14 mouse cellular contexts compared by ENCODE assay signal in the genomic region with DNA sequence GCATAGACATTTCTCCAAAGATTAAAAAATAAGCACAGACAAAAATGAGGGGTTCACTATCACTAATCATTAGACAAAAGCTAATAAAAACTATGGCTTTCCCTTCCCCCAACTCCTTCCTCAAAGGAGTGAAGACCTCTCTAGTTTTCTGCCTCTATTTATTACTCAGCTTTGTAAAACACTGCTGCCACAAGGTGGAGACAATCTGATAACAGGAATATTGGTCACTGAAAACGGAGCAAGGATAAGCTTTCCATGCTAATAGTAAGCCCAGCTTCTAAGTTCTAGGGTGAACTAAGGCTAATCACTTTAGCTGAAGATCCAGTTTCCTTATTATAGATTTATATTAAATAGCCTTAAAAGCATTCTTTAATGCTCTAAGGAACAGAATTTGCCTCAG. TPM values are rescaled to one million over a fixed set of nuclear protein-coding genes. Genes with fewer than 3 reads are reported as not detected.
DNase-seq lines count a peak whose midpoint lies in the region; ATAC-seq and TF ChIP-seq lines count a peak whose summit lies in the region.
"Had no signal": no experiment of that assay in that cellular context is flagged by ENCODE, and none has a peak within 500 bp of the region (broad histone marks: within the 10 kb centered on the region; RNA-seq: fewer than 3 reads in every experiment).

No protein-coding gene starts in this region.

- H3K27me3 ChIP-seq in hindbrain, postnatal 0 days (ENCODE audit: insufficient read depth, low read length): no peaks in the 10 kb centered on the region
- no peaks in the 10 kb centered on the region for H3K27me3 ChIP-seq in hindbrain, embryonic 12.5 days
- H3K27me3 ChIP-seq in lung, postnatal 0 days (replicated peaks; ENCODE audit: insufficient read depth, low read length): no peaks in the 10 kb centered on the region
- no peaks in the 10 kb centered on the region for H3K27me3 ChIP-seq in G1E (ENCODE audit: insufficient read depth, low read length)
- H3K27me3 ChIP-seq: embryonic facial prominence, embryonic 12.5 days; limb, embryonic 15.5 days had no signal

- no peak overlapping the region for H3K4me2 ChIP-seq in hindbrain, postnatal 0 days (ENCODE audit: low read depth, low read length)
- no peak overlapping the region for H3K4me2 ChIP-seq in hindbrain, embryonic 12.5 days (replicated peaks)
- no peak overlapping the region for H3K4me2 ChIP-seq in lung, postnatal 0 days (replicated peaks; ENCODE audit: low read depth, low read length)
- H3K4me2 ChIP-seq: embryonic facial prominence, embryonic 12.5 days; limb, embryonic 15.5 days had no signal

- no peaks in the 10 kb centered on the region for H3K36me3 ChIP-seq in hindbrain, postnatal 0 days (ENCODE audit: insufficient read depth, low read length)
- H3K36me3 ChIP-seq in hindbrain, embryonic 12.5 days: no peaks in the 10 kb centered on the region
- H3K36me3 ChIP-seq in lung, postnatal 0 days (ENCODE audit: insufficient read depth, low read length): no peaks in the 10 kb centered on the region
- peaks cover 34% of the 10 kb centered on the region for H3K36me3 ChIP-seq in G1E (replicated peaks)
- H3K36me3 ChIP-seq: embryonic facial prominence, embryonic 12.5 days; limb, embryonic 15.5 days had no signal

- TF ChIP-seq CTCF in hindbrain, postnatal 0 days (IDR thresholded peaks at IDR 0.05; ENCODE audit: low read depth): peak; percentile 60
- peak; percentile 61 for TF ChIP-seq CTCF in lung, postnatal 0 days (IDR thresholded peaks at IDR 0.05)
- no peak for TF ChIP-seq CTCF in lung, adult 2 months (IDR thresholded peaks at IDR 0.05; ENCODE audit: insufficient read depth, low read length)
- no peak for TF ChIP-seq CTCF in G1E (IDR thresholded peaks at IDR 0.05; ENCODE audit: low read depth, low read length)

- DNase-seq in hindbrain, postnatal 0 days (ENCODE audit: low spot score): peak; percentile 43
- no peak for DNase-seq in lung, postnatal 0 days (ENCODE audit: low spot score)
- no peak for DNase-seq in lung, adult 2 months
- DNase-seq in G1E (ENCODE audit: low spot score): peak; percentile 22
- peak; percentile 17 for DNase-seq in brain, adult 2 months (ENCODE audit: low read depth, low spot score)
- DNase-seq in ovary, postnatal 14 days (ENCODE audit: low spot score): no peak
- DNase-seq: adrenal gland, adult 8-10 months; heart, postnatal 4 days; right cerebral cortex, postnatal 25 days; thymus, adult 2 months had no signal

- no peak overlapping the region for H3K4me3 ChIP-seq in hindbrain, postnatal 0 days (ENCODE audit: low read length)
- no peak overlapping the region for H3K4me3 ChIP-seq in hindbrain, embryonic 12.5 days
- no peak overlapping the region for H3K4me3 ChIP-seq in lung, postnatal 0 days (ENCODE audit: low read depth, low read length)
- no peak overlapping the region for H3K4me3 ChIP-seq in lung, adult 2 months (replicated peaks; ENCODE audit: extremely low read depth, low read depth, low read length)
- no peak overlapping the region for H3K4me3 ChIP-seq in G1E (ENCODE audit: low read depth, low read length)
- H3K4me3 ChIP-seq: embryonic facial prominence, embryonic 12.5 days; limb, embryonic 15.5 days had no signal

- 0 out of 2 replicates have a peak, but pooled peaks cover 4% of the 10 kb centered on the region for H3K4me1 ChIP-seq in hindbrain, postnatal 0 days (ENCODE audit: insufficient read depth, low read length)
- H3K4me1 ChIP-seq in hindbrain, embryonic 12.5 days: peaks cover 9% of the 10 kb centered on the region; the same call in 1 of the 2 replicates
- peaks cover 8% of the 10 kb centered on the region for H3K4me1 ChIP-seq in lung, postnatal 0 days (ENCODE audit: insufficient read depth, low read depth, low read length)
- H3K4me1 ChIP-seq in lung, adult 2 months (ENCODE audit: control insufficient read depth, insufficient read depth, low read length): peaks cover 2% of the 10 kb centered on the region
- H3K4me1 ChIP-seq in G1E (ENCODE audit: insufficient read depth, low read depth, low read length): peaks cover 56% of the 10 kb centered on the region

- no peak for TF ChIP-seq EP300 in lung, postnatal 0 days (IDR thresholded peaks at IDR 0.05)

- ATAC-seq in hindbrain, postnatal 0 days: no peak
- ATAC-seq in hindbrain, embryonic 12.5 days (ENCODE audit: low FRiP score): no peak
- no peak for ATAC-seq in lung, postnatal 0 days
- 0 out of 2 replicates have a peak, but pooled peaks have one; percentile 38 for ATAC-seq in G1E (ENCODE audit: extremely low read depth, insufficient number of reproducible peaks, low FRiP score, poor library complexity, severe bottlenecking)
- ATAC-seq: intestine, embryonic 16.5 days had no signal

- no peak overlapping the region for H3K9ac ChIP-seq in hindbrain, postnatal 0 days (replicated peaks; ENCODE audit: low read length)
- H3K9ac ChIP-seq in hindbrain, embryonic 12.5 days: no peak overlapping the region
- no peak overlapping the region for H3K9ac ChIP-seq in lung, postnatal 0 days (replicated peaks; ENCODE audit: low read depth)
- H3K9ac ChIP-seq: embryonic facial prominence, embryonic 12.5 days; limb, embryonic 15.5 days had no signal

- no peak overlapping the region for H3K27ac ChIP-seq in hindbrain, postnatal 0 days
- H3K27ac ChIP-seq in hindbrain, embryonic 12.5 days: no peak overlapping the region
- H3K27ac ChIP-seq in lung, postnatal 0 days (ENCODE audit: low read length): no peak overlapping the region
- H3K27ac ChIP-seq: embryonic facial prominence, embryonic 12.5 days; limb, embryonic 15.5 days had no signal

- H3K9me3 ChIP-seq in hindbrain, postnatal 0 days (ENCODE audit: low read length): no peaks in the 10 kb centered on the region
- no peaks in the 10 kb centered on the region for H3K9me3 ChIP-seq in hindbrain, embryonic 12.5 days (replicated peaks)
- no peaks in the 10 kb centered on the region for H3K9me3 ChIP-seq in lung, postnatal 0 days (ENCODE audit: low read length)
- no peaks in the 10 kb centered on the region for H3K9me3 ChIP-seq in G1E (replicated peaks)
- H3K9me3 ChIP-seq: embryonic facial prominence, embryonic 12.5 days; limb, embryonic 15.5 days had no signal

- WGBS in hindbrain, postnatal 0 days: 33% methylated on average over 1 of the region's 1 CpGs
- 55% methylated on average over 1 of the region's 1 CpGs for WGBS in hindbrain, embryonic 12.5 days
- WGBS in lung, postnatal 0 days: 27% methylated on average over 1 of the region's 1 CpGs
- 25% methylated on average over 1 of the region's 1 CpGs for WGBS in lung, adult 2 months

- no peak for TF ChIP-seq POLR2A in lung, adult 2 months (IDR thresholded peaks at IDR 0.05; ENCODE audit: borderline replicate concordance, extremely low read depth, low read depth, low read length)

RNA-seq across cellular contexts. Expression of a gene that starts 8.3 kb away (rescaled TPM):
- 53.2 and 63.1 TPM in 2 replicates for total RNA-seq in hindbrain, postnatal 0 days (2014; rRNA removed)
- polyA plus RNA-seq in hindbrain, postnatal 0 days (2015; fragmentation: Nextera tagmentation; extraction: Ambion mirVana): 64.4 and 67.2 TPM in 2 replicates
- polyA plus RNA-seq in hindbrain, embryonic 12.5 days (2016; fragmentation: Nextera tagmentation; extraction: Ambion mirVana): 132 and 149 TPM in 2 replicates
- polyA plus RNA-seq in lung, postnatal 0 days (2015; fragmentation: Nextera tagmentation; extraction: Ambion mirVana): 41.9 TPM in 2 replicates
- 9.4 and 12.0 TPM in 2 replicates for polyA plus RNA-seq in lung, adult 2 months (2012; rRNA removed)
- total RNA-seq in G1E (2014; fragmentation: Nextera tagmentation) (192 and 210 TPM in 2 replicates), G1E (2017) (161 and 166 TPM in 2 replicates)
- polyA plus RNA-seq in G1E (2012): 74.5 and 92.5 TPM in 2 replicates

Comparison
In these comparisons a context has a peak if more than half of its experiments do, and no peak if none do; other contexts are left out.
1. CTCF ChIP-seq: peak in hindbrain, postnatal 0 days (single experiment) and lung, postnatal 0 days (single experiment); none in lung, adult 2 months (single experiment) and G1E (single experiment).
2. DNase-seq: peak in hindbrain, postnatal 0 days (single experiment), G1E (single experiment) and brain, adult 2 months (single experiment); none in lung, postnatal 0 days (single experiment), lung, adult 2 months (single experiment) and ovary, postnatal 14 days (single experiment).